9 mouse cellular contexts compared by ENCODE assay signal in the genomic region with DNA sequence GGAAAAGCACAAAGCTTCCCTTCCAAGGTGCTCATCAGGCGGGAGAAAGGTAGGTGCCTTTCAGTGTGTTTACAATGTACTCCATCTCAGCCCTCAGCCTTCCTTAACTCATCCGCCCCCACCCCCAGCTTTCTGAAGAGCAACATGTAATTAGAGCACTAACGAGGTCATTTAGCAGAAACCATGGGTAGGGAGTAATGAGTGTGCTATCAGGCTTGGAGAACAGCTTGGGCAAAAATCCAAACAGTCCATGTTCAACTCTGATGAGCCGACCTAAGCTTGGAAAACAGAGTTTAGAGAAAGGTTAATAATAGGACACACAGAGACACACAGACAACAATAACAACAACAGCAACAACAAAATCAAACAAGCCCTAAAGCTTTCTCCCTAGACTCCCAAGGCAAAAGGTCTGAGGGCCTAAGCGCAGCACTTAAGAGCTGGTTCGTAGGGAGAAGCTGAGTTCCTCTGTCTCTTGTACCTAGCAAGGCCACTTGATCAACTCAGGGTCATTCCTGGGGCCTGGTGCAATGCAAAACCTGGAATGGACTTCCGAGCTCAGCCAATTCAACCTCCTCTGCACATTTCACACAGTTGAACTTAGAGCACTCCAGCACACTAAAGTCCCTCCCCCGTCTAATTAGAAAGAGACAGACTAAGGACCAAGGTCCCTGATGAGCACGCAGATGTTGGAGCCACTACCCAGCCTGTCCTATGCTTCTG. TPM values are rescaled to one million over a fixed set of nuclear protein-coding genes. Genes with fewer than 3 reads are reported as not detected.
A peak's percentile ranks its signal among the peaks of the same experiment; 100 is the strongest.
DNase-seq lines count a peak whose midpoint lies in the region; ATAC-seq and TF ChIP-seq lines count a peak whose summit lies in the region.
"Had no signal": no experiment of that assay in that cellular context is flagged by ENCODE, and none has a peak within 500 bp of the region (broad histone marks: within the 10 kb centered on the region; RNA-seq: fewer than 3 reads in every experiment).

No protein-coding gene starts in this region.

- ATAC-seq in hindbrain, embryonic 11.5 days (ENCODE audit: low FRiP score) = no peak; the same call in 1 of the 2 replicates
- ATAC-seq in hindbrain, embryonic 12.5 days (ENCODE audit: low FRiP score) = no peak
- ATAC-seq in embryonic facial prominence, embryonic 14.5 days (ENCODE audit: low read depth) = 0 out of 2 replicates have a peak, but pooled peaks have one; percentile 37
- ATAC-seq in kidney, postnatal 0 days (replicated peaks; ENCODE audit: low FRiP score, low read depth) = no peak; the same call in 1 of the 2 replicates
- no peak for ATAC-seq in stomach, postnatal 0 days (ENCODE audit: low FRiP score, low TSS enrichment)

- DNase-seq in hindbrain, embryonic 11.5 days (ENCODE audit: low spot score) = peak; percentile 19
- DNase-seq in embryonic facial prominence, embryonic 14.5 days (ENCODE audit: low spot score) = peak; percentile 31
- DNase-seq in kidney, postnatal 0 days (ENCODE audit: low spot score) = no peak
- DNase-seq in stomach, postnatal 0 days (ENCODE audit: low spot score) = peak; percentile 32
- DNase-seq in c-Kit-positive CD71-positive TER-119-positive erythroid progenitor cells, embryonic 14.5 days (ENCODE audit: low spot score) = no peak
- DNase-seq in urinary bladder, postnatal 14 days (ENCODE audit: low spot score) = no peak
- DNase-seq in thymus, postnatal 10 days (ENCODE audit: low spot score in 2 of 2) = no peak
- DNase-seq: cerebellum, postnatal 10 days had no signal

- no peak overlapping the region for H3K4me3 ChIP-seq in hindbrain, embryonic 11.5 days (ENCODE audit: low read depth, low read length)
- no peak overlapping the region for H3K4me3 ChIP-seq in hindbrain, embryonic 12.5 days
- no peak overlapping the region for H3K4me3 ChIP-seq in embryonic facial prominence, embryonic 14.5 days (ENCODE audit: low read depth, low read length)
- no peak overlapping the region for H3K4me3 ChIP-seq in kidney, postnatal 0 days (replicated peaks; ENCODE audit: low read depth, low read length)
- H3K4me3 ChIP-seq in stomach, postnatal 0 days (ENCODE audit: low read depth, low read length) = no peak overlapping the region

- H3K4me1 ChIP-seq in hindbrain, embryonic 11.5 days (replicated peaks; ENCODE audit: control insufficient read depth, insufficient read depth, low read length) = no peaks in the 10 kb centered on the region
- no peaks in the 10 kb centered on the region for H3K4me1 ChIP-seq in hindbrain, embryonic 12.5 days
- no peaks in the 10 kb centered on the region for H3K4me1 ChIP-seq in embryonic facial prominence, embryonic 14.5 days (ENCODE audit: control insufficient read depth, insufficient read depth, low read length)
- peaks cover 5% of the 10 kb centered on the region for H3K4me1 ChIP-seq in kidney, postnatal 0 days (replicated peaks; ENCODE audit: insufficient read depth, low read length)
- H3K4me1 ChIP-seq in stomach, postnatal 0 days (replicated peaks; ENCODE audit: control insufficient read depth, insufficient read depth) = no peaks in the 10 kb centered on the region

- WGBS in hindbrain, embryonic 11.5 days = 71% methylated on average over 9 of the region's 9 CpGs
- 73% methylated on average over 9 of the region's 9 CpGs for WGBS in hindbrain, embryonic 12.5 days
- 54% methylated on average over 9 of the region's 9 CpGs for WGBS in embryonic facial prominence, embryonic 14.5 days
- WGBS in kidney, postnatal 0 days = 46% methylated on average over 9 of the region's 9 CpGs
- 74% methylated on average over 9 of the region's 9 CpGs for WGBS in stomach, postnatal 0 days

- TF ChIP-seq EP300 in stomach, postnatal 0 days (optimal IDR thresholded peaks at IDR 0.05) = no peak

- H3K4me2 ChIP-seq in hindbrain, embryonic 11.5 days (replicated peaks; ENCODE audit: low read depth, low read length) = no peak overlapping the region
- no peak overlapping the region for H3K4me2 ChIP-seq in hindbrain, embryonic 12.5 days (replicated peaks)
- H3K4me2 ChIP-seq in embryonic facial prominence, embryonic 14.5 days (ENCODE audit: low read depth, low read length) = no peak overlapping the region
- no peak overlapping the region for H3K4me2 ChIP-seq in kidney, postnatal 0 days (ENCODE audit: low read length)
- no peak overlapping the region for H3K4me2 ChIP-seq in stomach, postnatal 0 days (replicated peaks; ENCODE audit: low read depth)

- H3K27me3 ChIP-seq in hindbrain, embryonic 11.5 days (ENCODE audit: control insufficient read depth, insufficient read depth, low read length) = no peaks in the 10 kb centered on the region
- H3K27me3 ChIP-seq in hindbrain, embryonic 12.5 days = no peaks in the 10 kb centered on the region
- no peaks in the 10 kb centered on the region for H3K27me3 ChIP-seq in embryonic facial prominence, embryonic 14.5 days (replicated peaks; ENCODE audit: control insufficient read depth, insufficient read depth, low read length)
- H3K27me3 ChIP-seq in kidney, postnatal 0 days (ENCODE audit: insufficient read depth, low read length) = no peaks in the 10 kb centered on the region
- no peaks in the 10 kb centered on the region for H3K27me3 ChIP-seq in stomach, postnatal 0 days (ENCODE audit: control insufficient read depth, insufficient read depth, low read length)

- no peak for TF ChIP-seq CTCF in kidney, postnatal 0 days (IDR thresholded peaks at IDR 0.05; ENCODE audit: low read depth)
- no peak for TF ChIP-seq CTCF in stomach, postnatal 0 days (IDR thresholded peaks at IDR 0.05; ENCODE audit: low read depth)

- H3K27ac ChIP-seq in hindbrain, embryonic 11.5 days (ENCODE audit: low read depth, low read length) = no peak overlapping the region
- H3K27ac ChIP-seq in hindbrain, embryonic 12.5 days = no peak overlapping the region
- no peak overlapping the region for H3K27ac ChIP-seq in embryonic facial prominence, embryonic 14.5 days (replicated peaks; ENCODE audit: low read depth, low read length)
- H3K27ac ChIP-seq in kidney, postnatal 0 days = 0 out of 2 replicates have a peak overlapping the region, but pooled peaks have one; percentile 52
- no peak overlapping the region for H3K27ac ChIP-seq in stomach, postnatal 0 days (replicated peaks)

- H3K36me3 ChIP-seq in hindbrain, embryonic 11.5 days (ENCODE audit: control insufficient read depth, insufficient read depth, low read length) = no peaks in the 10 kb centered on the region
- H3K36me3 ChIP-seq in hindbrain, embryonic 12.5 days = no peaks in the 10 kb centered on the region
- H3K36me3 ChIP-seq in embryonic facial prominence, embryonic 14.5 days (ENCODE audit: control insufficient read depth, insufficient read depth, low read length) = no peaks in the 10 kb centered on the region
- H3K36me3 ChIP-seq in kidney, postnatal 0 days (ENCODE audit: insufficient read depth, low read length) = no peaks in the 10 kb centered on the region
- H3K36me3 ChIP-seq in stomach, postnatal 0 days (ENCODE audit: control insufficient read depth, insufficient read depth, low read length) = no peaks in the 10 kb centered on the region

- H3K9ac ChIP-seq in hindbrain, embryonic 11.5 days (ENCODE audit: low read depth, low read length) = no peak overlapping the region
- H3K9ac ChIP-seq in hindbrain, embryonic 12.5 days = no peak overlapping the region
- no peak overlapping the region for H3K9ac ChIP-seq in embryonic facial prominence, embryonic 14.5 days (ENCODE audit: low read depth, low read length)
- H3K9ac ChIP-seq in kidney, postnatal 0 days (ENCODE audit: low read depth, low read length) = no peak overlapping the region
- no peak overlapping the region for H3K9ac ChIP-seq in stomach, postnatal 0 days (ENCODE audit: low read length)

- H3K9me3 ChIP-seq in hindbrain, embryonic 11.5 days (ENCODE audit: control insufficient read depth, low read length) = no peaks in the 10 kb centered on the region
- H3K9me3 ChIP-seq in hindbrain, embryonic 12.5 days (replicated peaks) = no peaks in the 10 kb centered on the region
- H3K9me3 ChIP-seq in embryonic facial prominence, embryonic 14.5 days (ENCODE audit: control insufficient read depth, low read length) = no peaks in the 10 kb centered on the region
- H3K9me3 ChIP-seq in kidney, postnatal 0 days (replicated peaks; ENCODE audit: low read length) = no peaks in the 10 kb centered on the region
- no peaks in the 10 kb centered on the region for H3K9me3 ChIP-seq in stomach, postnatal 0 days (ENCODE audit: control insufficient read depth, low read length)

RNA-seq across cellular contexts. Expression of a gene that starts 40.2 kb away (rescaled TPM):
- 64.6 and 69.4 TPM in 2 replicates for polyA plus RNA-seq in hindbrain, embryonic 11.5 days (2014; fragmentation: Nextera tagmentation; extraction: Ambion mirVana)
- polyA plus RNA-seq in hindbrain, embryonic 12.5 days (2016; fragmentation: Nextera tagmentation; extraction: Ambion mirVana) = 62.0 and 64.7 TPM in 2 replicates
- 83.6 and 84.2 TPM in 2 replicates for polyA plus RNA-seq in embryonic facial prominence, embryonic 14.5 days (2014; fragmentation: Nextera tagmentation; extraction: Ambion mirVana)
- 53.2 and 55.3 TPM in 2 replicates for polyA plus RNA-seq in kidney, postnatal 0 days (2015; fragmentation: Nextera tagmentation; extraction: Ambion mirVana)
- polyA plus RNA-seq in stomach, postnatal 0 days (2015; fragmentation: Nextera tagmentation; extraction: Ambion mirVana) = 44.8 and 50.7 TPM in 2 replicates

Comparison
In these comparisons a context has a peak if more than half of its experiments do, and no peak if none do; other contexts are left out.
1. DNase-seq: peak in hindbrain, embryonic 11.5 days (single experiment), embryonic facial prominence, embryonic 14.5 days (single experiment) and stomach, postnatal 0 days (single experiment); none in kidney, postnatal 0 days (single experiment), c-Kit-positive CD71-positive TER-119-positive erythroid progenitor cells, embryonic 14.5 days (single experiment), urinary bladder, postnatal 14 days (single experiment) and thymus, postnatal 10 days (0 of 2).